Mouse (Mus musculus) cerebellum, postnatal 36 days (tissue): ENCODE data around the gene Phactr2.
"Not testable (repeated sequence)": the region's sequence is repeated elsewhere in the genome, so short reads cannot be mapped to it uniquely, and the experiment has no call there.

ENCODE experiments used
- DNase-seq, 2 experiments: peaks; one replicate each; pipeline ENCODE4 v3.0.0; 2021 to 2022; ENCODE audit warnings: mixed read lengths in 2 of 2

The Phactr2 gene

GRCm38 (mm10) chr10:13473833-13474567 is at the start of gene Phactr2:
Gene Phactr2 (minus strand): TSS chr10:13474412.
- DNase-seq: peak; percentile 22 to 27

DNA sequence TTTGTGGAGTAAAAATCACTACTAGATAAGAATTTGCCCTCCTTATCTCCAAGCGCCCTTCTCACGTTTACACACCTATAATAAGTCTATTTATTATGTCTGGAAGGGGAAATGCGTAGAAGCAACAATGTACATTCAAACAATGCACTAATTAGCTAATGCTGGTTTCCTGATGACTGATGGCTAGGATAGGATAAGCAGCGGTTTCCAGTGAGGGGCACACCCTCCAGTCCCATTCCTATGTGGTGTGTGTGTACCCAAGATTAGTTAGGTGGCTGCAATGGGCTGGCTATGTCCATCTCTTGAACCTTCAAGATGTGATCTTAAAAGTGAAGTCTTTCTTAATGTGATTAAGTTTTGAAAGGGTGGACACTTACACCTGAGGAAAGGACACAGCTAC is 47.6 kb upstream of the Phactr2 start:
- no peak for DNase-seq

GRCm38 (mm10) chr10:13502371-13502770 is 28.2 kb upstream of the Phactr2 start:
- no peak for DNase-seq

GRCm38 (mm10) chr10:13501533-13501932 is 27.3 kb upstream of the Phactr2 start:
- peak in 1 of 2 experiments; percentile 13 for DNase-seq

DNA sequence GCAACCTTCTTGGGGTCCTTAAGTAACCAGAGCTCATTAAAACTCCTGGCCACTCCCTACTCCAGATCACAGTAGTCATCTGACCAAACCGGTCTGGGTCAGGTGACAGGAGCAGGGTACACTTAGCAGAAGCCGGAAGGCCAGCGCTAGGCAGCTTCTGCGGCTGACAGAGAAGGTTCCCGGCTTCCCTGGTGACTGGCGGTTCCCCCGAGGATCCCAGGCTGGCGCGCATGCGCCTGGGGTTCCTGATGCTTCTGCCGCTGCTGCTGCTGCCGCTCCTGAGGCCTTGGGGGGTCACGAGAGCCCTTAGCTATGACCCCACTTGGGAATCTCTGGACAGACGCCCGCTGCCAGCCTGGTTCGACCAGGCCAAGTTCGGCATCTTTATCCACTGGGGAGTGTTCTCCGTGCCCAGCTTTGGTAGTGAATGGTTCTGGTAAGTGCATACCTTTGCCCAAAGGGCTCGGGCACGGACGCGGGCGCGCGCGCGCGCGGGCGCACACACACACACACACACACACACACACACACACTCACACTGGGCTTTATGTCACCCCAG is 26.8 kb upstream of the Phactr2 start:
- peak; percentile 81 for DNase-seq

- DNase-seq: no peak
Measured at GRCm38 (mm10) chr10:13500473-13500872, 26.3 kb upstream of the Phactr2 start.

GRCm38 (mm10) chr10:13499331-13499730 is 25.1 kb upstream of the Phactr2 start, which contains the start of gene Fuca2:
Gene Fuca2 (plus strand): TSS chr10:13499540.
- DNase-seq: no peak

DNA sequence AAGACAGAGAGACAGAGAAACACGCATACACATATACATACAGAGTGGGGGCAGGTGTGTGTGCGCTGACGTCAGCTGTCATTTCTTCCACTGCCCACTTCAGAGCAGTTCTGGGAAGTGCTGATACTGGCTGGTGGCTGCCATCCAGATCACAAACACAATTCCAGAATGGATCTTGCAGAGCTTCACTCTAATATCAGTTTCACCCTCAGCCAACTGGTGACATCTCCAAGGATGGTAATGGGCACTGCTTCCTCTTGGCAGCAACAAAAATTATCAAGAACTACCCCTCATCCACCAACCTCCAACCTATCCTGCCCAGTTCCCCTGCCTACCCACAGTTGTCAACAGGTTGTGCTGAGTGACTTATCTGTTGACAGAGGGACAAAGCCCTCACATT is 22.1 kb upstream of the Phactr2 start:
- DNase-seq: no peak

DNA sequence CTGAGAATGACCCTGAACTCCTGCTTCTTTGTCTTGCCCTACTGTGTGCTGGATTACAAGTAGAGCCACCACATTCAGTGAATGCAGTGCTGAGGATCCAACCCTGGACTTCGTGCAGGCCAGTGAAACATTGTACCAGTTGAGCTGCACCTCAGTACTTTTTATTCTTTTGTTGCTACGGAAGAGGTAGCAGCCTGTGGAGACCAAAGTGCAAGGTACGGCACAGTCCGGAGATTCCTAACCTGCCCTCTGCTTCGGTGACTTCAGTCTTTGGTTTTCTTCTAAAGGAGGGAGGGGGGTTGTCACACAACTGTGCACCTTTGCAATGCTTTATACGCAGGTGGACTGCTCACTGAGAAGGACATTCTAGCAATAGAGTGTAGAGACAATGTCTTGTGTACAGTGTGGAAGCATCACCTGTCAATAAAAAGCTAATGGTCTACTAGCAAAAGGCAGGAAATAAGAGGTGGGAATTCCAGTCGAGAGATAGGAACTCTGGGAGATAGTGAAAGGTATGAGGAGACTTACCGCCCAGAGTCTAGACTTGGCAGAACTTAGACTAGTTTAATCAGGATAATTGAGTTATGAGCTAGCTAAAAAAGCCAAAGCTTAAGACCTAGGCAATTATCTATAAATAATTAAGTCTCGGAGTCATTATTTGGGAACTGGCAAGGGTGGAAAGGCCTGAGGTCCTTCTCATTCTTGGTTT is 19.9 kb upstream of the Phactr2 start:
- no peak for DNase-seq

DNA sequence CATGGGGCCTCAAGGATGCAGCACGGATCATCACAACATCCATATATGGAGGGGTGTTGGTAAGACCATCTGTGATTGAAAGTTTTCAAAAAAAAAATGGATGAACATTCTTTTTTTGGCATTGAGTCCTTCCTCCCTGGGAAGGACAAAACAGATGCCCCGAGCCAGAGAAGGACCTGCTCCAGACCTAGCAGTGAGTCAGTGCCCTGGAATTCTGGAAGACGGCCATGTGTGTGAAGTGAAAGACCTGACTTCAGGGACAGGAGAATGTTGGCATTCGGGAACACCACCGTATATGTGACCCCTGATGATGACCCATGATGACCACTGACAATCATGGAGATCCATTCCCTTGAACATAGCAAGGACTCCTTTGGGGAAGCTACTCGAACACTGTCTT is 15.5 kb upstream of the Phactr2 start:
- DNase-seq: no peak

DNA sequence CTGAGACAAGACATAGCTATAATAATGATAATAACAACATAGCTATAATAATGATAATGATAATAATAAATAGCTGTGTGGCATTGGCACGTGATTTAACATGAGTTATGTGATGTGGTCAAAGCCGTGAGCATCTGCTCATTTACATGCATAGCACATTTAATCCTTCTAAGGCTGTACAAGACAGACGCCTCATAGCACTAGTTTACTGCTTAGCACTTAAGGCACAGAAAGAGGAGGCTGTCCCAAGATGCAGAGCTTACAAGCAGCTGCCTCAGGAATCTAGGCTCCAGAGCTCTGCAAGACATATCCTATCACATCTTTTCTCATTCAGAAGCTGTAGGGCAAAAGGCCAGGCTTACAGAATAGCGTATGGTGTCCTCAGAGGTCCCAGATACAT is 11.7 kb upstream of the Phactr2 start:
- DNase-seq: no peak

GRCm38 (mm10) chr10:13479341-13479740 is 5.1 kb upstream of the Phactr2 start:
- DNase-seq: no peak

GRCm38 (mm10) chr10:13475121-13475520 is 909 bp upstream of the Phactr2 start:
- DNase-seq: no peak

GRCm38 (mm10) chr10:13474568-13474955 is 350 bp upstream of the Phactr2 start:
- peak in 1 of 2 experiments; percentile 8 for DNase-seq

DNA sequence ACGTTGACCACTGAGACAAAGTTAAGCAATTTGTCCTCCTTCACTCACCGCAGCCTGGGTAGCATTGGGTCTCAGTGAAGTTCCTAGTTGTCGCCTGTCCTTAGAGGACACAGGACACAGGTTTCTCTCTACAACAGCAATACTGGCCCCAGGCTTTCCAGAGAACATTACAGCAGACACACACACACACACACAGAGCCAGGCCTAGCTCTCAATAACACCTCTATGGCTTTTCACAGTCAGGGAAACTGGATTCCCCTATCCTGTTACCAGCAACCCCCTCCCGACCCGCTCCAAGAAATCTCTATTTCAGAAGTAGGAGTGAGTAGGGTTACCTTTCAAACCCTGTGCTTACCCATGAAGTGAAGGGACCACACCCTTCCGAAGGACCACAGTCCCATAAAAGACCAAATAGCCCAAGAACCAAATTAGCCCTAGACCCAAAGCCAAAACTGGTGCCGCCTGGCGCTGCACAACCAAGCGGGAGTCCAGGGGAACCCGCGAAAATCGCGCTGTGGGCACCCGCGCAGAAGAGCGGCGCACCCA is 852 bp downstream of the Phactr2 start:
- DNase-seq: no peak

DNA sequence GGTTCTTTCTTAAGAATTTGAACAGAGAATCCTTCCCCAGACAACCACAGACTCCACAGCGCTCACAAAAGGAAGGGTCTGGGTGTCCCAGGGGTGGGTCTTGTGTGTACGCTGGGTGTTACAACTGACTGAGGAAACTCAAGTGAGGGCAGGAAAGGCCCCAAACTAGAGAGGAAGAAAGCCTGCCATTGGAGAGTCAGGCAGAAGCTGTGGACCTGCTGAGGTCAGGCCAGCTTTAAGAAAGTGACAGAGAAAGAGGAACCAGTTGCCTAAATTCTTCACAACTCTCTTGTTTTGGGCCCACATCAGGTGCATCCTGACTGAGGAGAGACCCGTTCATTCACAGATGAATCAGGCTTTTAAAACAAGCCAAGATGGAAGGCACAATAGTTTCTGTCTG is 4.0 kb downstream of the Phactr2 start:
- no peak for DNase-seq

GRCm38 (mm10) chr10:13468025-13468529 is 6.1 kb downstream of the Phactr2 start:
- not testable (repeated sequence) for DNase-seq

- no peak for DNase-seq
Measured at GRCm38 (mm10) chr10:13466925-13467324, 7.3 kb downstream of the Phactr2 start.

GRCm38 (mm10) chr10:13464295-13464694 is 9.9 kb downstream of the Phactr2 start:
- not testable (repeated sequence) for DNase-seq

- DNase-seq: no peak
Measured at GRCm38 (mm10) chr10:13453200-13453990, 20.8 kb downstream of the Phactr2 start.

DNA sequence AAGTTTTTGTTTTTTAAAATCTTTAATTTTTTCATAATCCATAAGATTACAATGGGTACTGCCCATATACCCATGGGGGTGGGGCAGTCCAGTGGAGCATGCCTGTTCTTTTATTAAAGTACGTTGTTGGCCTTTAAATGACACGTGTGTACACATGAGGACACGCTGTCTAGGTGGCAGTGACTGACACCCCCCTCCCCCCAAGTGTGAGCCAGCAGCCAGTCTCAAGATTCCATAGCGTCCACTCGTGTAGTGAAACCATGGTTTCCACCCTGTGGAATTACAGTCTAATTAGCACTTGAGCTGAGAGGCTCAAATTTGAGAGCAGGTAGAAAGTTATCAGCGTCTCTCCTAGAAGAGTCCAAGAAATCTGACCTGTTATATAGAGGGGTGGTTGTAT is 22.6 kb downstream of the Phactr2 start:
- no peak for DNase-seq

- no peak for DNase-seq
Measured at GRCm38 (mm10) chr10:13448283-13449045, 25.7 kb downstream of the Phactr2 start.
